Comparison of ENCODE assay signal across 8 mouse cellular contexts in the genomic region with DNA sequence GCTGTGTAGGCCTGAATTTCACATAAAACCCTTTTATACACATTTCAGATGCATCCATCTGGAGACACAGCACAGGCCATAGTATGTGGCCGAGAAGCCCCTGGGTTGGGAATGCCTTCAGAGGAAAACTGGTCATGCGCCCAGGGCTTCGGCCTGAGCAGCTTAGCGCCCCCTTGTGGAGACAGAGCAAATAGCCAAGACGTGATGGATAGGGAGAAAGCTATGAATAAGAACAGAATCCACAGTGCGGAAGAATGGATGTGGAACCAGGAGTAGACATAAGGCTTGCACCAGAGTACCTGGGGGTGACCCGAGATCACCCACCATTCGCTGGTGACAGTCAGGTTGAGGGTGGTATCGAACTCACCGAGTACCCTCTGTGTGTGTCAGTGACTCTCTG. TPM values are rescaled to one million over a fixed set of nuclear protein-coding genes. Genes with fewer than 3 reads are reported as not detected.
DNase-seq lines count a peak whose midpoint lies in the region; ATAC-seq and TF ChIP-seq lines count a peak whose summit lies in the region.

No protein-coding gene starts in this region.

- no peak overlapping the region for H3K4me2 ChIP-seq in intestine, postnatal 0 days (replicated peaks; ENCODE audit: low read depth)
- H3K4me2 ChIP-seq in lung, postnatal 0 days (replicated peaks; ENCODE audit: low read depth, low read length): no peak overlapping the region

- no peak for TF ChIP-seq POLR2A in bone marrow, adult 2 months (IDR thresholded peaks at IDR 0.05; ENCODE audit: borderline replicate concordance, control insufficient read depth, low read depth, low read length)
- TF ChIP-seq POLR2A in olfactory bulb, adult 2 months (IDR thresholded peaks at IDR 0.05; ENCODE audit: insufficient read depth, low read depth, low read length): no peak

- ATAC-seq in erythroid progenitor cell, adult 5-6 weeks (replicated peaks; ENCODE audit: low FRiP score, poor library complexity, severe bottlenecking): peak; percentile 57
- no peak for ATAC-seq in intestine, postnatal 0 days
- peak; percentile 16; the same call in 1 of the 2 replicates for ATAC-seq in lung, postnatal 0 days

- H3K4me1 ChIP-seq in bone marrow, adult 2 months (ENCODE audit: control insufficient read depth, insufficient read depth, low read length): no peaks in the 10 kb centered on the region
- H3K4me1 ChIP-seq in intestine, postnatal 0 days (replicated peaks; ENCODE audit: control insufficient read depth, insufficient read depth, low read length): no peaks in the 10 kb centered on the region
- no peaks in the 10 kb centered on the region for H3K4me1 ChIP-seq in lung, postnatal 0 days (ENCODE audit: insufficient read depth, low read depth, low read length)
- peaks cover 3% of the 10 kb centered on the region; the same call in 1 of the 2 replicates for H3K4me1 ChIP-seq in olfactory bulb, adult 2 months (ENCODE audit: control insufficient read depth, insufficient read depth, low read length)

- peak; percentile 86 for TF ChIP-seq CTCF in bone marrow, adult 2 months (IDR thresholded peaks at IDR 0.05; ENCODE audit: control insufficient read depth, insufficient read depth, low read length)
- peak; percentile 94 for TF ChIP-seq CTCF in intestine, postnatal 0 days (IDR thresholded peaks at IDR 0.05; ENCODE audit: low read depth)
- peak; percentile 90 for TF ChIP-seq CTCF in lung, postnatal 0 days (IDR thresholded peaks at IDR 0.05)
- TF ChIP-seq CTCF in olfactory bulb, adult 2 months (IDR thresholded peaks at IDR 0.05; ENCODE audit: insufficient read depth, low read depth, low read length): peak; percentile 63

- H3K9me3 ChIP-seq in intestine, postnatal 0 days (ENCODE audit: control insufficient read depth): no peaks in the 10 kb centered on the region
- H3K9me3 ChIP-seq in lung, postnatal 0 days (ENCODE audit: low read length): no peaks in the 10 kb centered on the region

- no peak overlapping the region for H3K9ac ChIP-seq in intestine, postnatal 0 days (ENCODE audit: low read depth, low read length)
- no peak overlapping the region for H3K9ac ChIP-seq in lung, postnatal 0 days (replicated peaks; ENCODE audit: low read depth)

- H3K27ac ChIP-seq in bone marrow, adult 2 months (ENCODE audit: control insufficient read depth, insufficient read depth, low read depth, low read length, poor library complexity): no peak overlapping the region
- no peak overlapping the region for H3K27ac ChIP-seq in intestine, postnatal 0 days (ENCODE audit: low read depth, low read length)
- H3K27ac ChIP-seq in lung, postnatal 0 days (ENCODE audit: low read length): no peak overlapping the region; the same call in 1 of the 2 replicates
- H3K27ac ChIP-seq in olfactory bulb, adult 2 months (ENCODE audit: insufficient read depth, low read depth, low read length): no peak overlapping the region

- 55% methylated on average over 10 of the region's 10 CpGs for WGBS in bone marrow, adult 2 months
- WGBS in intestine, postnatal 0 days: 40% methylated on average over 10 of the region's 10 CpGs
- 31% methylated on average over 10 of the region's 10 CpGs for WGBS in lung, postnatal 0 days
- 31% methylated on average over 10 of the region's 10 CpGs for WGBS in olfactory bulb, adult 2 months

- TF ChIP-seq EP300 in lung, postnatal 0 days (IDR thresholded peaks at IDR 0.05): no peak

- peak; percentile 38 for DNase-seq in gastrocnemius, adult 18-20 months (ENCODE audit: low spot score)
- DNase-seq in gastrocnemius, postnatal 25 days: no peak
- DNase-seq in B cell, adult 2 months: peak; percentile 67 to 72
- DNase-seq in lung, postnatal 0 days (ENCODE audit: low spot score): peak; percentile 60

- H3K27me3 ChIP-seq in intestine, postnatal 0 days (replicated peaks; ENCODE audit: control insufficient read depth, insufficient read depth, low read length): no peaks in the 10 kb centered on the region
- no peaks in the 10 kb centered on the region for H3K27me3 ChIP-seq in lung, postnatal 0 days (replicated peaks; ENCODE audit: insufficient read depth, low read length)

- no peak overlapping the region for H3K4me3 ChIP-seq in bone marrow, adult 2 months (replicated peaks; ENCODE audit: control insufficient read depth, low read depth, low read length)
- no peak overlapping the region for H3K4me3 ChIP-seq in intestine, postnatal 0 days (ENCODE audit: low read depth, low read length)
- H3K4me3 ChIP-seq in lung, postnatal 0 days (ENCODE audit: low read depth, low read length): no peak overlapping the region
- no peak overlapping the region for H3K4me3 ChIP-seq in olfactory bulb, adult 2 months (ENCODE audit: insufficient read depth, low read depth, low read length)

- peaks cover 28% of the 10 kb centered on the region; the same call in 1 of the 2 replicates for H3K36me3 ChIP-seq in intestine, postnatal 0 days (ENCODE audit: control insufficient read depth, insufficient read depth)
- peaks cover 18% of the 10 kb centered on the region for H3K36me3 ChIP-seq in lung, postnatal 0 days (ENCODE audit: insufficient read depth, low read length)

RNA-seq across cellular contexts. Expression of gene Cerk, which starts 45.6 kb away (rescaled TPM):
- total RNA-seq in gastrocnemius, adult 18-20 months (2021): 1 to 10 TPM; 4.3 to 5.1 TPM
- total RNA-seq in gastrocnemius, postnatal 25 days (2021): 1 to 10 TPM; 4.6 to 4.9 TPM
- polyA plus RNA-seq in bone marrow, adult 2 months (2011; ENCODE audit: insufficient read depth, insufficient read length, low replicate concordance, missing spikeins): 23.0 and 42.5 TPM in 2 replicates
- 7.9 and 10.1 TPM in 2 replicates for total RNA-seq in erythroid progenitor cell, adult 5-6 weeks (2015; ENCODE audit: low replicate concordance)
- total RNA-seq in erythroid progenitor cell, adult 5-6 weeks (2017; ENCODE audit: low replicate concordance): 5.5 and 10.0 TPM in 2 replicates
- 4.1 and 4.2 TPM in 2 replicates for polyA plus RNA-seq in intestine, postnatal 0 days (2015; fragmentation: Nextera tagmentation; extraction: Ambion mirVana)
- polyA plus RNA-seq in lung, postnatal 0 days (2015; fragmentation: Nextera tagmentation; extraction: Ambion mirVana): 16.9 and 20.0 TPM in 2 replicates
- polyA plus RNA-seq in olfactory bulb, adult 2 months (2012; ENCODE audit: insufficient read depth, insufficient read length, low replicate concordance, missing spikeins): 113 TPM in 1 of 2 replicates, not detected in the other
